Mouse (Mus musculus) heart, embryonic 14.5 days (tissue): Measurements from ENCODE around the gene Il17a. TPM values are rescaled to one million over a fixed set of nuclear protein-coding genes. Genes with fewer than 3 reads are reported as not detected.
"Not testable (repeated sequence)": the region's sequence is repeated elsewhere in the genome, so short reads cannot be mapped to it uniquely, and the experiment has no call there.

ENCODE experiments used
- ATAC-seq: fragments of 200-750 bp; cut with Nextera tagmentation; 2 replicates; pipeline ENCODE4 v1.8.0; 2017; ENCODE audit warnings: low read depth, moderate TSS enrichment; ENCODE audit not compliant: insufficient number of reproducible peaks, insufficient read depth, low FRiP score
- H3K27ac ChIP-seq, 2 experiments: fragments of 200-500 bp in 1 of 2; fragments of 300-500 bp in 1 of 2; sonication (generic) in 1 of 2; replicated peaks in 1 of 2; 2 replicates each; pipeline ENCODE4 v1.5.1; 2012 to 2014; ENCODE audit warnings: low read depth in 2 of 2, low read length in 2 of 2, control low read depth in 1 of 2, mild to moderate bottlenecking in 1 of 2, mixed read lengths in 1 of 2; ENCODE audit not compliant: control insufficient read depth in 1 of 2, insufficient read depth in 1 of 2
- H3K27me3 ChIP-seq: fragments of 300-500 bp; sonication (generic); 2 replicates; pipeline ENCODE4 v1.6.1; 2014; ENCODE audit warnings: mild to moderate bottlenecking, low read length, control low read depth; ENCODE audit not compliant: control insufficient read depth, insufficient read depth
- H3K36me3 ChIP-seq: fragments of 300-500 bp; sonication (generic); 2 replicates; pipeline ENCODE4 v1.6.1; 2014; ENCODE audit warnings: mild to moderate bottlenecking, control low read depth, low read length, mixed read lengths; ENCODE audit not compliant: control insufficient read depth, insufficient read depth
- H3K4me1 ChIP-seq, 2 experiments: fragments of 200-500 bp in 1 of 2; fragments of 300-500 bp in 1 of 2; sonication (generic) in 1 of 2; 2 replicates each; pipeline ENCODE4 v1.6.1; 2012 to 2014; ENCODE audit warnings: low read length in 2 of 2, control low read depth in 1 of 2, mixed read lengths in 1 of 2; ENCODE audit not compliant: control insufficient read depth in 2 of 2, insufficient read depth in 2 of 2
- H3K4me2 ChIP-seq: fragments of 300-500 bp; sonication (generic); 2 replicates; pipeline ENCODE4 v1.6.1; 2014; ENCODE audit warnings: mild to moderate bottlenecking, low read length
- H3K4me3 ChIP-seq, 2 experiments: fragments of 200-500 bp in 1 of 2; fragments of 300-500 bp in 1 of 2; sonication (generic) in 1 of 2; 2 replicates each; pipeline ENCODE4 v1.5.1; 2012 to 2014; ENCODE audit warnings: low read length in 2 of 2, mild to moderate bottlenecking in 2 of 2, control low read depth in 1 of 2, low read depth in 1 of 2, moderate library complexity in 1 of 2; ENCODE audit not compliant: control insufficient read depth in 1 of 2, insufficient read depth in 1 of 2
- H3K9ac ChIP-seq: fragments of 300-500 bp; sonication (generic); 2 replicates; pipeline ENCODE4 v1.6.1; 2014; ENCODE audit warnings: mild to moderate bottlenecking, low read length
- H3K9me3 ChIP-seq: fragments of 300-500 bp; sonication (generic); 2 replicates; pipeline ENCODE4 v1.6.1; 2016; ENCODE audit warnings: low read length, control low read depth; ENCODE audit not compliant: control insufficient read depth
- WGBS: fragments of 180-500 bp; shearing (Covaris S2); extraction: QIAGEN DNeasy Blood & Tissue Kit; methylation state at CpG from one replicate; pipeline ENCODE4 v1.1.7; 2014; 5-methylcytosine and 5-hydroxymethylcytosine counted together
- microRNA counts: library from miRNA; unstranded; fragments of <30 nt; microRNA quantifications from one replicate; lab custom pipeline; 2016
- microRNA-seq: library from miRNA; unstranded; fragments of <30 nt; microRNA quantifications from one replicate; pipeline ENCODE4, GENCODE M21; 2016
- polyA plus RNA-seq: library from polyadenylated mRNA; unstranded; fragments of >200 nt; fragmentation: Nextera tagmentation; extraction: Ambion mirVana; gene quantifications from 2 replicates; pipeline ENCODE4 v1.2.1, GENCODE M21; 2014

The Il17a gene
- polyA plus RNA-seq, 1 experiment from 2014 or later: not detected

- no peak for ATAC-seq
- no peak overlapping the region for H3K4me2 ChIP-seq
- no peaks in the 10 kb centered on the region for H3K27me3 ChIP-seq
- H3K9me3 ChIP-seq: no peaks in the 10 kb centered on the region
- H3K9ac ChIP-seq: no peak overlapping the region
- no peak overlapping the region for H3K4me3 ChIP-seq
- H3K4me1 ChIP-seq: no peaks in the 10 kb centered on the region
- no peaks in the 10 kb centered on the region for H3K36me3 ChIP-seq
- H3K27ac ChIP-seq: no peak overlapping the region
- WGBS: 62% methylated on average over 5 of the region's 5 CpGs
These were observed 29.6 kb downstream of the Il17a start for GRCm38 (mm10) chr1:20760331-20760730.

- no peak for ATAC-seq
- H3K36me3 ChIP-seq: no peaks in the 10 kb centered on the region
- no peak overlapping the region for H3K27ac ChIP-seq
- no peak overlapping the region for H3K9ac ChIP-seq
- H3K4me2 ChIP-seq: no peak overlapping the region
- H3K27me3 ChIP-seq: no peaks in the 10 kb centered on the region
- WGBS: 85% methylated on average over 4 of the region's 4 CpGs
- no peaks in the 10 kb centered on the region for H3K9me3 ChIP-seq
- H3K4me1 ChIP-seq: no peaks in the 10 kb centered on the region
- no peak overlapping the region for H3K4me3 ChIP-seq
These were observed 30.7 kb downstream of the Il17a start for GRCm38 (mm10) chr1:20761411-20761810.

- Histone ChIP-seq H3K4me1 (no peaks in the 10 kb centered on the region), H3K36me3 (no peaks in the 10 kb centered on the region), H3K27me3 (no peaks in the 10 kb centered on the region), H3K4me2 (no peak overlapping the region), H3K9me3 (no peaks in the 10 kb centered on the region), H3K4me3 (no peak overlapping the region), H3K9ac (no peak overlapping the region), H3K27ac (no peak overlapping the region)
- ATAC-seq: no peak
- WGBS: 68% methylated on average over 6 of the region's 6 CpGs
These were observed 35.8 kb downstream of the Il17a start for GRCm38 (mm10) chr1:20766526-20766925.

- WGBS: 70% methylated on average over 4 of the region's 4 CpGs
These were observed 43.5 kb downstream of the Il17a start for GRCm38 (mm10) chr1:20774026-20774730.

GRCm38 (mm10) chr1:20778366-20778765, 47.7 kb downstream of the Il17a start:
- Histone ChIP-seq H3K27ac (no peak overlapping the region), H3K4me1 (no peaks in the 10 kb centered on the region), H3K9me3 (no peaks in the 10 kb centered on the region), H3K9ac (no peak overlapping the region), H3K4me2 (no peak overlapping the region), H3K27me3 (no peaks in the 10 kb centered on the region), H3K36me3 (no peaks in the 10 kb centered on the region), H3K4me3 (no peak overlapping the region)
- WGBS: 57% methylated on average over 2 of the region's 2 CpGs
- no peak for ATAC-seq

More at GRCm38 (mm10) chr1:20774026-20774730, 43.5 kb downstream of the Il17a start:
- not testable (repeated sequence) for H3K9ac ChIP-seq, H3K36me3 ChIP-seq, ATAC-seq, H3K4me1 ChIP-seq, H3K9me3 ChIP-seq, H3K27ac ChIP-seq, H3K4me3 ChIP-seq, H3K27me3 ChIP-seq, H3K4me2 ChIP-seq

MicroRNAs encoded within 50 kb of the gene (microRNA counts, 519-probe panel; counts per million panel counts)
- microRNA mmu-miR-133b (lab: Ali Mortazavi, UCI): 3,348 counts per million, percentile 72 among the panel's probes with 10 or more counts

Small RNA genes within 50 kb of the gene (microRNA-seq; reads per million reads assigned to microRNA genes)
- gene Mir133b: 2.5 reads per million

Other genes starting within 250 kb of the Il17a start
- not detected in 2 replicates for gene Pkhd1, start 112.8 kb upstream of the Il17a start, polyA plus RNA-seq
- 0.36 TPM in 1 of 2 replicates, not detected in the other for gene Il17f, start 59.7 kb downstream of the Il17a start, polyA plus RNA-seq
- 85.2 and 86.9 TPM in 2 replicates for gene Mcm3, start 89.4 kb downstream of the Il17a start, polyA plus RNA-seq
- gene Paqr8, start 159.7 kb downstream of the Il17a start, polyA plus RNA-seq: 3.3 and 3.8 TPM in 2 replicates
- 0.81 and 1.9 TPM in 2 replicates for gene Efhc1, start 220.7 kb downstream of the Il17a start, polyA plus RNA-seq